Mouse (Mus musculus): Measurements from ENCODE around the gene Smarca2.
"Not testable (repeated sequence)": the region's sequence is repeated elsewhere in the genome, so short reads cannot be mapped to it uniquely, and the experiment has no call there.

Gene Smarca2

GRCm38 (mm10) chr19:26690516-26690915 is 85.7 kb downstream of the Smarca2 start:
- no peak for DNase-seq (ENCODE audit: low read depth, low spot score)

GRCm38 (mm10) chr19:26697107-26697506 is 92.3 kb downstream of the Smarca2 start:
- DNase-seq (ENCODE audit: low read depth, low spot score), result no peak

- no peak for DNase-seq (ENCODE audit: low read depth, low spot score)
Observed at GRCm38 (mm10) chr19:26704545-26705209, 99.8 kb downstream of the Smarca2 start.

- no peak for DNase-seq (ENCODE audit: low read depth, low spot score)
Observed at GRCm38 (mm10) chr19:26706910-26707309, 102.1 kb downstream of the Smarca2 start.

- no peak for DNase-seq (ENCODE audit: low read depth, low spot score)
Observed at GRCm38 (mm10) chr19:26709095-26709494, 104.2 kb downstream of the Smarca2 start.

GRCm38 (mm10) chr19:26711268-26711667 is 106.4 kb downstream of the Smarca2 start:
- DNase-seq (ENCODE audit: low read depth, low spot score), result no peak

GRCm38 (mm10) chr19:26716217-26716616 is 111.4 kb downstream of the Smarca2 start:
- DNase-seq (ENCODE audit: low read depth, low spot score), result no peak

GRCm38 (mm10) chr19:26718221-26718620 is 113.4 kb downstream of the Smarca2 start:
- DNase-seq (ENCODE audit: low read depth, low spot score), result no peak

- DNase-seq (ENCODE audit: low read depth, low spot score), result no peak
Observed at GRCm38 (mm10) chr19:26719161-26719560, 114.3 kb downstream of the Smarca2 start.

- DNase-seq (ENCODE audit: low read depth, low spot score), result no peak
Observed at GRCm38 (mm10) chr19:26721741-26722140, 116.9 kb downstream of the Smarca2 start.

GRCm38 (mm10) chr19:26723899-26724298 is 119.0 kb downstream of the Smarca2 start:
- DNase-seq (ENCODE audit: low read depth, low spot score), result no peak

- DNase-seq (ENCODE audit: low read depth, low spot score), result no peak
Observed at GRCm38 (mm10) chr19:26724626-26725025, 119.8 kb downstream of the Smarca2 start.

GRCm38 (mm10) chr19:26727796-26728195 is 122.9 kb downstream of the Smarca2 start:
- DNase-seq (ENCODE audit: low read depth, low spot score), result no peak

- no peak for DNase-seq (ENCODE audit: low read depth, low spot score)
Observed at GRCm38 (mm10) chr19:26730486-26730885, 125.6 kb downstream of the Smarca2 start.

- DNase-seq (ENCODE audit: low read depth, low spot score), result no peak
Observed at GRCm38 (mm10) chr19:26731121-26731520, 126.3 kb downstream of the Smarca2 start.

GRCm38 (mm10) chr19:26731809-26732208 is 127.0 kb downstream of the Smarca2 start:
- DNase-seq (ENCODE audit: low read depth, low spot score), result no peak

- DNase-seq (ENCODE audit: low read depth, low spot score), result no peak
Observed at GRCm38 (mm10) chr19:26733055-26733454, 128.2 kb downstream of the Smarca2 start.

- no peak for DNase-seq (ENCODE audit: low read depth, low spot score)
Observed at GRCm38 (mm10) chr19:26733546-26734100, 128.8 kb downstream of the Smarca2 start.

GRCm38 (mm10) chr19:26734704-26735109 is 129.9 kb downstream of the Smarca2 start:
- DNase-seq (ENCODE audit: low read depth, low spot score), result no peak

- DNase-seq (ENCODE audit: low read depth, low spot score), result not testable (repeated sequence)
Observed at GRCm38 (mm10) chr19:26745021-26745420, 140.2 kb downstream of the Smarca2 start.

- DNase-seq (ENCODE audit: low read depth, low spot score), result no peak
Observed at GRCm38 (mm10) chr19:26745567-26745966, 140.7 kb downstream of the Smarca2 start.

GRCm38 (mm10) chr19:26746290-26746689 is 141.4 kb downstream of the Smarca2 start:
- no peak for DNase-seq (ENCODE audit: low read depth, low spot score)

- DNase-seq (ENCODE audit: low read depth, low spot score), result no peak
Observed at GRCm38 (mm10) chr19:26746709-26747467, 142.0 kb downstream of the Smarca2 start.

Data from brain, embryonic 18.5 days (tissue).